Mouse (Mus musculus): Measurements from ENCODE around the gene Fv1.

DNA sequence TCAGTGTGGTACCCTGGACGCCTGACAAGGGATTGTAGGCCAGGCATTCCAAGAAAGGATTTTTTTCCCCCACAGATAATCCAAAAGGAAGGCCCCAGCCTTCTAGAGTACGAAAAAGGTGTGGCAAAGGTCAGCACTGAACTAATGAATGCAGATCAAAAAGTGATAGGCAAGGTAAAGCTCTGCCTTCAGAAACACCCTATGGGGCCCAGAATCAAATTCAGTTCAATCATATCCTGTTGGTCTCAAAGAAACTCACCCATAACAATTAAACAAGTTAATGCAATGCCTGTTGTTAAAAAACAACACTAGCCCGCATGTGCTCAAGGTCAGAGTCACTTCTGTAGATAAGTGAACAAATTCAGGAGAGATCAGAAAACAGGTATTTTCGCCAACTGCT is 44.4 kb upstream of the Fv1 start:
- no peak for TF ChIP-seq POLR2AphosphoS5 (IDR thresholded peaks at IDR 0.05; ENCODE audit: insufficient replicate concordance, low read depth, low read length)
- no peak for TF ChIP-seq CTCF (IDR thresholded peaks at IDR 0.05; ENCODE audit: low read depth, low read length)
- TF ChIP-seq GATA1 (IDR thresholded peaks at IDR 0.05; ENCODE audit: borderline replicate concordance, low read length) = no peak
- no peak for TF ChIP-seq TAL1 (conservative IDR thresholded peaks at IDR 0.05; ENCODE audit: low read depth, low read length)
- no peak for TF ChIP-seq GATA2 (IDR thresholded peaks at IDR 0.05; ENCODE audit: borderline replicate concordance, low read depth, low read length)

Measured in G1E (cell line).